Mouse (Mus musculus) heart, embryonic 10.5 days (tissue): ENCODE data around the gene Plgrkt. TPM values are rescaled to one million over a fixed set of nuclear protein-coding genes. Genes with fewer than 3 reads are reported as not detected.

Experiments
- polyA plus RNA-seq: library from polyadenylated mRNA; unstranded; fragments of >200 nt; fragmentation: Nextera tagmentation; extraction: Ambion mirVana; gene quantifications from 2 replicates; pipeline ENCODE4 v1.2.1, GENCODE M21; 2016

Gene Plgrkt
- polyA plus RNA-seq, 1 experiment from 2014 or later, result 41.5 TPM

Other genes with a start within 250 kb of the Plgrkt start
- gene Jak2, start 115.6 kb downstream of the Plgrkt start, polyA plus RNA-seq, result 7.8 and 8.1 TPM in 2 replicates
- 4.6 and 6.5 TPM in 2 replicates for gene Insl6, start 42.0 kb downstream of the Plgrkt start, polyA plus RNA-seq
- gene Rln1, start 32.7 kb downstream of the Plgrkt start, polyA plus RNA-seq, result 0.38 TPM in 1 of 2 replicates, not detected in the other
- gene Cd274, start 65 bp upstream of the Plgrkt start, polyA plus RNA-seq, result 0.39 and 0.41 TPM in 2 replicates
- not detected in 2 replicates for gene Pdcd1lg2, start 43.5 kb upstream of the Plgrkt start, polyA plus RNA-seq
- 6.6 and 8.9 TPM in 2 replicates for gene Ric1, start 154.9 kb upstream of the Plgrkt start, polyA plus RNA-seq